Mouse (Mus musculus) olfactory bulb, adult 2 months (tissue): ENCODE measurements around the gene Relch.

Experiments used
- CTCF ChIP-seq: fragments of 200-500 bp; IDR thresholded peaks from 2 replicates; pipeline ENCODE4 v1.5.1; 2012; ENCODE audit warnings: low read depth, mild to moderate bottlenecking, low read length, moderate library complexity; ENCODE audit not compliant: insufficient read depth
- POLR2A ChIP-seq: fragments of 200-500 bp; IDR thresholded peaks from 2 replicates; pipeline ENCODE4 v1.6.1; 2012; ENCODE audit warnings: mild to moderate bottlenecking, low read depth, low read length, moderate library complexity; ENCODE audit not compliant: insufficient read depth

GRCm38 (mm10) chr1:105801252-105801651 lies 137.6 kb downstream of the Relch start:
- TF ChIP-seq CTCF (no peak), POLR2A (no peak)
